Mouse (Mus musculus): ENCODE results near the gene Adamts12.

GRCm38 (mm10) chr15:11026801-11027561 is 37.6 kb upstream of the Adamts12 start:
- TF ChIP-seq CTCF (conservative IDR thresholded peaks at IDR 0.05 in 1 of 2, IDR thresholded peaks at IDR 0.05 in 1 of 2; ENCODE audit: low read depth in 2 of 2, low read length in 2 of 2), result no peak
- no peak for TF ChIP-seq RCOR1 (conservative IDR thresholded peaks at IDR 0.05; ENCODE audit: low read depth, low read length)
- TF ChIP-seq EP300 (IDR thresholded peaks at IDR 0.05; ENCODE audit: low read length), result no peak
- TF ChIP-seq POLR2A (IDR thresholded peaks at IDR 0.05; ENCODE audit: low read depth, low read length), result no peak
- no peak for TF ChIP-seq TCF12 (IDR thresholded peaks at IDR 0.05; ENCODE audit: low read depth, low read length)
- no peak for TF ChIP-seq JUND (conservative IDR thresholded peaks at IDR 0.05; ENCODE audit: low read depth, low read length)
- TF ChIP-seq ZKSCAN1 (IDR thresholded peaks at IDR 0.05; ENCODE audit: borderline replicate concordance, low read depth, low read length), result no peak
- TF ChIP-seq RAD21 (IDR thresholded peaks at IDR 0.05; ENCODE audit: low read depth, low read length), result no peak
- TF ChIP-seq USF1 (IDR thresholded peaks at IDR 0.05; ENCODE audit: low read depth, low read length), result no peak
- TF ChIP-seq SMC3 (IDR thresholded peaks at IDR 0.05; ENCODE audit: low read depth, low read length), result no peak
